Mouse (Mus musculus) lung, embryonic 15.5 days (tissue): ENCODE results near the gene Csnk2a2. TPM values are rescaled to one million over a fixed set of nuclear protein-coding genes. Genes with fewer than 3 reads are reported as not detected.

ENCODE experiments used
- ATAC-seq: fragments of 200-750 bp; cut with Nextera tagmentation; 2 replicates; pipeline ENCODE4 v1.8.0; 2017; ENCODE audit warnings: moderate number of reproducible peaks, borderline replicate concordance; ENCODE audit not compliant: low FRiP score, low TSS enrichment; ENCODE audit errors: extremely low read depth
- H3K27ac ChIP-seq: fragments of 300-500 bp; sonication (generic); 2 replicates; pipeline ENCODE4 v1.5.1; 2015; ENCODE audit warnings: moderate library complexity, mild to moderate bottlenecking, inconsistent platforms
- H3K27me3 ChIP-seq: fragments of 300-500 bp; sonication (generic); 2 replicates; pipeline ENCODE4 v1.6.1; 2015; ENCODE audit warnings: inconsistent platforms
- H3K36me3 ChIP-seq: fragments of 300-500 bp; sonication (generic); 2 replicates; pipeline ENCODE4 v1.6.1; 2015; ENCODE audit warnings: inconsistent platforms
- H3K4me1 ChIP-seq: fragments of 300-500 bp; sonication (generic); 2 replicates; pipeline ENCODE4 v1.6.1; 2015; ENCODE audit warnings: inconsistent platforms
- H3K4me2 ChIP-seq: fragments of 300-500 bp; sonication (generic); 2 replicates; pipeline ENCODE4 v1.6.1; 2015; ENCODE audit warnings: inconsistent platforms, mild to moderate bottlenecking, moderate library complexity
- H3K4me3 ChIP-seq: fragments of 300-500 bp; sonication (generic); 2 replicates; pipeline ENCODE4 v1.5.1; 2015; ENCODE audit warnings: mild to moderate bottlenecking, inconsistent platforms
- H3K9ac ChIP-seq: fragments of 300-500 bp; sonication (generic); 2 replicates; pipeline ENCODE4 v1.6.1; 2015; ENCODE audit warnings: inconsistent platforms
- H3K9me3 ChIP-seq: fragments of 300-500 bp; sonication (generic); 2 replicates; pipeline ENCODE4 v1.6.1; 2016; ENCODE audit warnings: inconsistent platforms
- WGBS: fragments of 180-500 bp; shearing (Covaris S2); methylation state at CpG from one replicate; pipeline ENCODE4 v1.1.7; 2015; 5-methylcytosine and 5-hydroxymethylcytosine counted together
- polyA plus RNA-seq: library from polyadenylated mRNA; unstranded; fragments of >200 nt; fragmentation: Nextera tagmentation; extraction: Ambion mirVana; gene quantifications from 2 replicates; pipeline ENCODE4 v1.2.1, GENCODE M21; 2015

Csnk2a2 gene
- polyA plus RNA-seq, 1 experiment from 2014 or later, result 9.6 TPM

DNA sequence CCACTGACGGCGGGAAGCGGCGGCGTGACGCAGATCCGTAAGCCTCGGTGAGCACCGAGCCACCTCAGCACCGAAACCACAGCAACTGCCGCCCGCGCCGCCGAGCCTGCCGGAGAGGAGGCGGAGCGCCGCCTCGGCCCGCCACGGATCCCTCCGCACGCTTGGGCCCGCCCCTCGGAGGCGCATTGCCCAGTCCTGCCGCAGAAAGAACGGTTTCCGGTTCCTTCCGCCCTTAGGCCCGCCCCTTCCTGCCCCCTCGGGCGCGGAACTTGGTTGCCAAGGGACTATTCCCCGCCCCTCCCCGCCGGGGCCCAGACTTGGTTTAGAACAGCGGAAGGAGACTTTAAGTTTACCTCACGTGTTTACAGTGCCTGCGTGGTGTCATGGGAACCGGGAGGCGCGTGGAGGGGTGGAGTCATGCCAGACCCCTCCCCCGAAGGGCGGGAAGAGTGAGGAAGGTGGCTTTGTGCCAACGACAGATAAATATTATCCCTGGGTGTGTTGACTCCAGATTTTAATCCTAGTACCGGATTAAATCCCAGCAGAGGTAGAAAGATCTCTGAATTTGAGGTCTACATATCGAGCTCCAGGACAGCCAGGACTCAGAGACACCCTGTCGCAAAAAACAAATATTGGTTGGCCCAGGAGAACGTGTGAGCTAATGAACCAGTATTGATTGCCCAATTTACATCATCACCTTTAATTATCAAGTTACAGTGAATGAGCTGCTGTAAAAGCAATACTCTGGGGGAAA, 55.0 kb downstream of the Csnk2a2 start, which contains the start of gene Cfap20:
Gene Cfap20, minus strand, starts transcription at position 184 of the 754 bp plus-strand sequence.
- Histone ChIP-seq H3K4me2 (peak within 1 kb of the TSS; percentile 72), H3K4me3 (peak within 1 kb of the TSS; percentile 96), H3K9me3 (no peaks in the 10 kb centered on the region), H3K27ac (peak within 1 kb of the TSS; percentile 89), H3K27me3 (no peaks in the 10 kb centered on the region), H3K9ac (peak within 1 kb of the TSS; percentile 97), H3K4me1 (peaks cover 33% of the 10 kb centered on the region), H3K36me3 (no peaks in the 10 kb centered on the region)
- under 1% methylated on average over 50 of the region's 51 CpGs for WGBS
- peak; percentile 97 for ATAC-seq

DNA sequence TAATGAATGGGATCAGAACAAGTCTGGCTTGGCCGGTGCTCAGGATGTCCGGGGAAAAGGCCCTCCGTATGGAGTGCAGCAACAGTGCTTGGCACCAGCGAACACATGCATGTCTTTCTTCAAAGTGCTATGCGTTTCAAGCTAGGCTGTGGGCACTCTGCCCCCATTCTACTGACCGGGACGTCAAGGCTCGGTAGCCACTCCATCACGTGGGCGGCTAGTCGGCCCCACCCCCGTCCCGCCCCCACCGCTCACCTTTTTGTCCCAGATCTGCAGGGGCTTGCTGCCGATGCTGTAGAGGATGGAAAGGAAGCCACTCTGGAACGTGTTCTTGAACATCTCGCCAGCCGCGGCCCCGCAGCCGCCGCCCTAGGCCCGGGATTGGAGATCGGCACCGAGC, 55.6 kb downstream of the Csnk2a2 start:
- Histone ChIP-seq H3K36me3 (no peaks in the 10 kb centered on the region), H3K4me1 (peaks cover 39% of the 10 kb centered on the region), H3K4me3 (peak overlapping the region; percentile 96), H3K27ac (peak overlapping the region; percentile 89), H3K27me3 (no peaks in the 10 kb centered on the region), H3K9me3 (no peaks in the 10 kb centered on the region), H3K4me2 (peak overlapping the region; percentile 72), H3K9ac (peak overlapping the region; percentile 97)
- WGBS, result under 1% methylated on average over 25 of the region's 25 CpGs
- ATAC-seq, result peak; percentile 46

DNA sequence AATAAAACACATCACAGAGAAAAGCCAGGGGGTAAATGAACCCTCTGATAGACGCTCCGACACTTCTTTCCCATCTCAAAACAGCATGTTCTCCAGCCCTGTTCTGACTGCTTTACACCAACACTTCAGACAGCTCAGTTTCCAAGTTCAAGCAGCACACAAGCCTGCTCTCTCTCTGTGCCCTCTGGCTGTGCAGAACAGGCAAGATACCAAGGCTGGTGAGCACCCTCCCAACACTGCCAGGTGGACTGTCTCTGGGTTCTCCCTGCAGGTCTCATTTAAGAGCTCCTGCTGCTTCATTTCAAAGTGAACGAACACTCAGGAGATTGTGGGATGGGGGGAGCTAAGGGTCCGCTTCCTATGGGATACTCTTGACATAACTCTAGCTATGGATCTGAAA, 56.7 kb downstream of the Csnk2a2 start:
- no peak for ATAC-seq
- Histone ChIP-seq H3K9ac (peak overlapping the region; percentile 97), H3K36me3 (no peaks in the 10 kb centered on the region), H3K4me2 (peak overlapping the region; percentile 72), H3K27me3 (no peaks in the 10 kb centered on the region), H3K9me3 (no peaks in the 10 kb centered on the region), H3K4me3 (peak overlapping the region; percentile 96), H3K4me1 (peaks cover 50% of the 10 kb centered on the region), H3K27ac (no peak overlapping the region)
- WGBS, result 54% methylated on average over 4 of the region's 4 CpGs

DNA sequence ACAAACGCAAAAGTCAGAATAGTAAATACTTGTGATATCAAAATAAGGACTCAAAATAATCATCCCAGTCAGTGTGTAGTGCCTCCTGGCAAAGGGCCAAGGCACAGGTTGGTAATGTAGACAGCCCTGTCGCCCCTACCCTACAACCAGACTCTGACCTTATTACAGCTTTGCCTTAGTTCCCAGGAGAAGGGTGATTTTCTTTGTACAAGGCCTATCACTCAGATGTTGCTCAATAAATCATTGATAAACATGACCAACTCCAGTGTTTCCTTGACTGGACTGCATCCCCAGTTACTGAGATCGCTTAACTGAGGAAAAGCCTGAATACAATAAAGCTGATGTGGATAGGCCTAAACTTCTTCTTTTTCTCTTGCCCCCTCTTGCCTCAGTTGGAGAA, 57.4 kb downstream of the Csnk2a2 start:
- Histone ChIP-seq H3K9me3 (no peaks in the 10 kb centered on the region), H3K27me3 (no peaks in the 10 kb centered on the region), H3K27ac (no peak overlapping the region), H3K4me3 (peak overlapping the region; percentile 96; the same call in 1 of the 2 replicates), H3K4me1 (peaks cover 57% of the 10 kb centered on the region), H3K9ac (no peak overlapping the region), H3K4me2 (peak overlapping the region; percentile 72), H3K36me3 (no peaks in the 10 kb centered on the region)
- WGBS, result 51% methylated on average over 3 of the region's 3 CpGs
- no peak for ATAC-seq

DNA sequence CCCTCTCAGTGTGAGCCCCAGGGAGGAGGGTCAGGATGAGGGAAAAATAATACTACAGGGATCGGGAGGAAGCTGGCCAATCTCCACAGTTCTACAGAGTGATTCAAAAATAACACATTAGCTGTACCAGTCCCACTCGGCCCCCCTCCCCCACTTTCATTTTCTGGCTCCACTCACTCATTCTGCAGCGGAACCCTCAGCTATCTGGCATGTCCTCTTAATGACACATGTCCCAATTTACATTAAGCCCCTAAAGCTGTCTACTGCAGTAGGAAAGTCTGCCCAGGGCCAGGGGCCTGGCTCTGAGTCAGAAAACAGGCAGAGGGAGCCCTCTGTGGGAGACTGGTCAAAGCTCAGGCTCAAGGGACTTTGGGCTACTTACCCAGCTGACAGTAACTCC, 59.9 kb downstream of the Csnk2a2 start:
- peaks cover 80% of the 10 kb centered on the region for H3K4me1 ChIP-seq
- H3K4me2 ChIP-seq, result peak overlapping the region; percentile 25
- H3K27ac ChIP-seq, result peak overlapping the region; percentile 63

DNA sequence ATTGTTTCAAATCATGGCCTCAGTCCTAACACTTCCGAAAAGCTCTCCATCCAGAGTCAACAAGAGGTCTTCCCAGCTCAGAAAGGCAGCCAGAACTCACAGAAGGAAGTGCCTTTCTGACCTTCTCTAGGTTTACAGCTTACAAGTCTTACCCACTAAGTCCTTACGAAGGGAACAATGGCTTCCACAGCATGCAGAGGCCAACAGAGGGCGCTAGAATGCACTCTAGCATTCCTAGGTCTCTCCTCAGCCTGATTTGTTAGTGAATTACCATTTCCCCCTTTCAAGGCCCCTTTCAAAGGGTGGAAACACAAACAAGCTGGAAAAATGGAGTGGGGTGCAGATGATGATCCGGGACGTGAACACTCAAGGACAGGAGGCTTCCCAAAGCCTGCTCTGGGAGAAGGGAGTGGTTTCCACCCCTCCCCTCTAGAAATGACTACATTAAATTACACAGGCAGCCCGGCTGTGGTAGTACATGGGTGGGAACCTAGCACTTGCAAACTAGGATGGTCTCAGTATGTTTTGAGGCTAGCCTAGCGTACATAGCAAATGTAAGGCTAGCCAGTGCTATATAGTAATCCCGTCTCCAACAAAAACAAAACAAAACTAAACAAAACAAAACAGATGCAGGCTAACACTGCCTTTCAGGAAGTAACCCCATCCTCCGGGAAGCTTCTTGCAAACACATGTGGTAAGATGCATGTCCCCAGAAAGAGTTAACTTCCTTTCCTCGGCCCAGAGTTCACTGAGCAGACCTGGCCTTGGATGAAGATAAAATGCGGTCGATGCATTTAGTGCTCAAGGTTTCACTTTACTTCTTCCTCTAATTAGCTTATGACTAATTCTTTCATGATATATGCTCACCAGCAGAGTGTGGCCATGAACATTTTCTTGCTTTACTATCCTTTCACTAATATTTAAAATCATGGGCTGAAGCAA, 62.0 kb downstream of the Csnk2a2 start:
- Histone ChIP-seq H3K4me1 (peaks cover 76% of the 10 kb centered on the region), H3K27me3 (no peaks in the 10 kb centered on the region), H3K9me3 (no peaks in the 10 kb centered on the region), H3K4me3 (peak overlapping the region; percentile 2; the same call in 1 of the 2 replicates), H3K4me2 (peak overlapping the region; percentile 41), H3K36me3 (0 out of 2 replicates have a peak, but pooled peaks cover 3% of the 10 kb centered on the region), H3K27ac (peak overlapping the region; percentile 87), H3K9ac (no peak overlapping the region)
- peak; percentile 37; the same call in 1 of the 2 replicates for ATAC-seq
- WGBS, result 19% methylated on average over 12 of the region's 12 CpGs

More for the DNA sequence above, 59.9 kb downstream of the Csnk2a2 start:
- peak; percentile 52 for ATAC-seq
- Histone ChIP-seq H3K36me3 (no peaks in the 10 kb centered on the region), H3K27me3 (no peaks in the 10 kb centered on the region), H3K9me3 (no peaks in the 10 kb centered on the region), H3K4me3 (no peak overlapping the region), H3K9ac (no peak overlapping the region)
- WGBS, result 15% methylated on average over 3 of the region's 3 CpGs

DNA sequence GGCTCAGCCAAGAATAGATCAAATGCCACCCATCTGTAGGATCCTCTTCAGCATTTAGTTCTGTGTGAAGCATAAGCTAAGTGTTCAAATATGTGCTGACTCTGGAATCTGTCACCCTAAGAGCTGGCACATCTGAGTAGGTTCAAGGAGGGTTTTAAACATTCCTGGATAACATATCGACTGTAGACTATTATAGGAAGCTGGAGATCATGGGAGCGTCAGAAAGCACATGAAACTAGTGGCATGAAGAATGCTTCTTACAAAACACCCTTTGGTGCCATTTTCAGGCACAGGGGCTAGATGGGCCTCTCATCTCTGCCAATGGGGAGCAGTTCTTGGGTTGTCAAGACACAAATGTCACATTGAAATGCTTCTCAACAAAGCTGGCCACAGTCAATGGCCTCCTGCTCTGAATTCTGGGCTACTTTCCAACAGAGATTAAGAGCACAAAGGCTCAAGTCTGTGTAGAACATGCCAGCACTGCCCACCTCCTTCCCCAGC, 63.0 kb downstream of the Csnk2a2 start:
- peak overlapping the region; percentile 14; the same call in 1 of the 2 replicates for H3K4me2 ChIP-seq
- H3K9ac ChIP-seq, result no peak overlapping the region
- ATAC-seq, result peak; percentile 41; the same call in 1 of the 2 replicates
- no peaks in the 10 kb centered on the region for H3K27me3 ChIP-seq
- peaks cover 7% of the 10 kb centered on the region; the same call in 1 of the 2 replicates for H3K36me3 ChIP-seq
- H3K4me3 ChIP-seq, result no peak overlapping the region
- H3K4me1 ChIP-seq, result peaks cover 66% of the 10 kb centered on the region
- H3K27ac ChIP-seq, result peak overlapping the region; percentile 87
- WGBS, result 11% methylated on average over 2 of the region's 2 CpGs
- H3K9me3 ChIP-seq, result no peaks in the 10 kb centered on the region

DNA sequence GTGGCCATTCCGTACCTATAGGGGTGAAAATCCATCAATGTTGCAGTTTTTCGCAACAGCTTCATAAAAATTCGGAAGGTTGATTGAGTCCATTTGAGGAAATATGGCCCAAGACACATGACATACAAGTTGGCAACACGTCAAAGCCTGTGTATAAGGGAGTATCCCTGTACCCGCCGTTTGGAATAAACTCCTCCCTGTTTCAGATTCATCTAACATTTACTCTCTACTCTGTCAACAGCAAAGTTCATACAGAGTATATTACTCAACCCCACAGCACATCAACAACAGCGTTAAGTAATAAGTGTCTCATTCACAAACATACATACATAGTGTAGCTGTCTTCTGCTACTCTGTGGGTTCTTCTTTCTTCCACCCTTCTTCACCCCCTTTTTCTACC, 65.2 kb downstream of the Csnk2a2 start:
- 71% methylated on average over 7 of the region's 7 CpGs for WGBS
- H3K9ac ChIP-seq, result no peak overlapping the region
- ATAC-seq, result no peak
- H3K4me3 ChIP-seq, result no peak overlapping the region
- H3K4me2 ChIP-seq, result no peak overlapping the region
- H3K9me3 ChIP-seq, result no peaks in the 10 kb centered on the region
- no peak overlapping the region for H3K27ac ChIP-seq
- peaks cover 28% of the 10 kb centered on the region; the same call in 1 of the 2 replicates for H3K36me3 ChIP-seq
- H3K4me1 ChIP-seq, result peaks cover 53% of the 10 kb centered on the region
- H3K27me3 ChIP-seq, result no peaks in the 10 kb centered on the region

DNA sequence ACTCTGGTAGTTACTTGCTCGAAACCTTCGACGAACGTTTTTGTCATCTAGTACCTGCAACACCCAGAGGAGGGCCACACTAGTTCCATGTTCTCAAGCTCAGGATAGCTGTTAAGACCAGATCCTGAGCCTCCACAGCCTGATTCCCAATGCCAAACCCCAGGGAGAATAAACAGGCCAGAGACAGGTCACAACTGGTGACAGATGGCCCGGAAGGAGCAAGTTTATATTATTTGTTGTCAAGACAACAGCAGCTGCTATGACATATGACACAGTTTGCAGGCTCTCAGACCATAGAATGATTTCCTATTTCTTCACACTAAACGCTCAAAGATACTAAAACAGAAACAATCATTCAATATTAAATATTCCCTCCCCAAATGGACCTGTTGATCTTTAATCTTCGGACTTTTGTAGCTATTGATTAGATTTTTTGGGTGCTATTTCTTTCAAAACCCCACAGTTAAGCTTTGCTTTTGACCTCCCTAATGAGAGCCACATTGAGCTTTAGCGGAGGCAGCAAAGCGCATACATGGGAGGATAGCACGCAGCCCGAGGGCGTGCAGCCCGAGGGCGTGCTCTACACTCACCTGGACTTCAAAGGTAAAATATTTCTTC, 67.5 kb downstream of the Csnk2a2 start:
- H3K36me3 ChIP-seq, result peaks cover 32% of the 10 kb centered on the region; the same call in 1 of the 2 replicates

DNA sequence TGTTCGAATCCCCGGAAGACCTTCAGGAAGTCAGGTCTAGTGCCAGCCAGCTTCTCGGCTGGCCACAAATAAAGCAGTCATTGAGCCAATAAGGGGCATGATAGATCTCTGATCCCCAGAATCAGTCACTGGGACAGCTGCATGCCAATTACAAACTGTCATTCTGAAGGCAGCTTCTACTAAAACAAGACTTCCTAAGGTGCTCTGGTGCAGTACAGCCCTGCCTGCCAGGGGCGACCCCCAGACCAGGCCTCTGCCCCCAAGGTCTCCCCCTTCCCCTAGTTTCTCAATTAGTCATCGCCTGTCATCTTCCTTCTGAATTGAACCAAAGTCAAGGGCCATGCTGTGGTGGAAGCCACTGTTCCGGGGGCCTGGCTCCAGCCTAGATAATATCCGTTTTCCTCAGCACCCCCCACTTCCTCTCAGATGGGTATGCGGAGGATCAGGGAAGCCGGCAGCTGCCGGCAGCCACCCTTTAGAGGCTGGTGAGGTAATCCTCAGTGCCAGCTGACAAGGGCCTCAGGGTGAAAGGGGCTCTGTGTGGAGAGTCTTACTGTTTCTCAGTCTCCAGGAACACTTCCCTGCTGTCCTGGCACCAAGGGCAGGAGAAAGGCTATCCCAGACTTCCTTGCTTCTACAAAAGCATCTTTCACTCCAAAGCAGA, 78.4 kb downstream of the Csnk2a2 start:
- Histone ChIP-seq H3K4me1 (peaks cover 7% of the 10 kb centered on the region; the same call in 1 of the 2 replicates), H3K27ac (peak overlapping the region; percentile 30), H3K9ac (no peak overlapping the region), H3K36me3 (no peaks in the 10 kb centered on the region), H3K9me3 (no peaks in the 10 kb centered on the region), H3K4me2 (no peak overlapping the region), H3K27me3 (no peaks in the 10 kb centered on the region), H3K4me3 (no peak overlapping the region)
- no peak; the same call in 1 of the 2 replicates for ATAC-seq
- 30% methylated on average over 10 of the region's 10 CpGs for WGBS

More for the DNA sequence above, 67.5 kb downstream of the Csnk2a2 start:
- H3K4me3 ChIP-seq, result no peak overlapping the region
- H3K9me3 ChIP-seq, result no peaks in the 10 kb centered on the region
- ATAC-seq, result no peak
- H3K4me2 ChIP-seq, result no peak overlapping the region
- no peak overlapping the region for H3K9ac ChIP-seq
- H3K4me1 ChIP-seq, result peaks cover 29% of the 10 kb centered on the region
- 86% methylated on average over 14 of the region's 14 CpGs for WGBS
- no peaks in the 10 kb centered on the region for H3K27me3 ChIP-seq
- H3K27ac ChIP-seq, result no peak overlapping the region
